Mouse (Mus musculus) liver (tissue): Measurements from ENCODE around the gene Hc.

Experiments
- DNase-seq: peaks from one replicate; pipeline ENCODE4 v3.0.0-alpha.2; 2020; ENCODE audit warnings: mixed read lengths

Hc gene

DNA sequence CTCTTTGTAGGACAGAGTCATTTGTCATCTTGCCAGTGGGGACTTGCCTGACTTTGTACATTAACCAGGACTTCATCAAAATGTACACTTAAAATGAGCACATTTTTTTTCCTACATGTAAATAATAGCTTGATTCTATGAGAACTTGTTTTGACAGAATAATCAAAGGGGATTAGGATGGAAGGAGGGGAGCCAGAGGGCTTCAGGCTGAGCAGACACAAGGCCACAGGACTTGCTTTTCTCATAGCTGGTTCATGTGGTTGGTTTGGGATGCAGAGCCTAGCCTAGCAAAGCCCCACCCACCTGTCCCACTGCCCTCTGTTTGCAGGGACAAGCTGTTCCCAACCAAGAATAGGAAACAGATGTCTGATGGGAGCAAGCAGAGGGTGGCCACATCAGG lies 109.8 kb downstream of the Hc start:
- DNase-seq, result no peak

DNA sequence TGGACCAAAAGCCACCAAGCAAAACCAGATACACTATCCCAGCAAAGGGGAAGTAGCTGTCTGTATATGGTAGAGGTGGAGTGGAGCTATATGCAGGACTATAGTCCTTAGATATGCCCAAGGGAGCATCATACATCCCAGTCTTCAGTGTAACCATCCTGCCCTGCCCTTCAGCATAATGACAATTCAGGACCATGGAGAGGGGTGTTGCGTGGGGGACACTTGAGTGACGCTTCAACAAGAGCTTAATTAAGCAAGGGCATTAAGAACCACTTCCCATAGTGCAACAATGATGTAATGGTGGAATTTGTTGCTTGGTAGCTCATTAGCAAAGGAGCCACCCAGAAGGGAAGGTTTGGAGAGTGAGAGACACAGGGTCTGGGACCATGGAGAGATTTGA lies 112.6 kb downstream of the Hc start:
- DNase-seq, result no peak

DNA sequence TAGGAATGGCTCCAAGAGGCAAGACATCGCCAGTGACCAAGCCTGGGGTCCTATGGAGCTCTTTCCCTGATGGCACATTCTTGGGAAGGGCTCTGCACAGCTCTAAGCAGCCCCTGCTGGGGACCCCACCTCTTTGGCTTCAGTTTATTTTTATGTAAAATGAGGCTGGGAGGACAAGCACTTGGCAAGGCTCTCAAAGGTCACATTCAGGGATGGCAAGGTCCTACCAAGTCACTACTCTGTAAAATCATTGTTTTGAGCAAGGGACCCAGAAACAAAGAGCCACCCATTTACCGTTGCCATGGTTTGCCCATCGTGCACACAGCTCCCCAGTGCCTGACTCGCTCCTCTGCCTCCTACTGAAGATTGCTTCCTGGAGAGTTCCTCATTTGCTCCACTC lies 115.2 kb downstream of the Hc start:
- DNase-seq, result no peak

DNA sequence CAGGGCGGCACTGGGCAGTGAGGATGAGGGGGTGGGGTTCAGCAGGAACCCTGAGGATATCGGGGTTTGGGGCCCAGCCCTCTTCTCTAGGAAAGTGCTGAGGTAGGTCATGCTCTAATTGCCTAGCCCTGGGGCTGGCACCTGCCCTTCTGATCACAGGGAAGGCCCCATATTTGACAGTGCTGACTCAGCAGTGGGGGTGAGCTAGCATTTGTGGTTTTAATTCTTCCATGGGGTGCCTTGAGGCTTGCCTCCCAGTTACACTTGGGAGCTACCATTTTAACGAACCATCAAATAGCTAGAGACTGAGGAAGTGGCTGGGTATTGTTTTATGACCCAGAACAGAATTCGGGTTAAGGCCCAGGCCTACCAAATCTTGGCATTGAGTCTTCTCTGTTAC lies 115.7 kb downstream of the Hc start:
- DNase-seq, result no peak

DNA sequence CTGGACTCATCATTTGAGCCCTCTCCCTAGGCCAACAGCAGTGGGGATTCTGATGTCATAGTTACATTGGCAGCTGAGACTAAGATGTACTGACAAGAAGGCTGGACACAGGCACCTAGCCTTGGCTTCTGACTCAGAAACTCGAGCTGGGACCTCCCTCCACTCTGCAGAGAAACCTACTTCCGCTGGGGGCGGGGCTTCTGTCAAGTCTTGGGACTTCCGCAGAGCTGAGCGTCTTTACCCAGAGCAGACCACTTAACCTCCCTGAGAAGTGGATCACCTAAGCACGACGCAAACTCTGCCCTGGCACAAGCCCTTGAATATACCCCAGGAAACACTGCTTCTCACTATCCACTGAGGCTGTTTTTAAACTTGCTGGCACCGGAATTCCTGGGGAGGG lies 116.5 kb downstream of the Hc start:
- peak; percentile 64 for DNase-seq

DNA sequence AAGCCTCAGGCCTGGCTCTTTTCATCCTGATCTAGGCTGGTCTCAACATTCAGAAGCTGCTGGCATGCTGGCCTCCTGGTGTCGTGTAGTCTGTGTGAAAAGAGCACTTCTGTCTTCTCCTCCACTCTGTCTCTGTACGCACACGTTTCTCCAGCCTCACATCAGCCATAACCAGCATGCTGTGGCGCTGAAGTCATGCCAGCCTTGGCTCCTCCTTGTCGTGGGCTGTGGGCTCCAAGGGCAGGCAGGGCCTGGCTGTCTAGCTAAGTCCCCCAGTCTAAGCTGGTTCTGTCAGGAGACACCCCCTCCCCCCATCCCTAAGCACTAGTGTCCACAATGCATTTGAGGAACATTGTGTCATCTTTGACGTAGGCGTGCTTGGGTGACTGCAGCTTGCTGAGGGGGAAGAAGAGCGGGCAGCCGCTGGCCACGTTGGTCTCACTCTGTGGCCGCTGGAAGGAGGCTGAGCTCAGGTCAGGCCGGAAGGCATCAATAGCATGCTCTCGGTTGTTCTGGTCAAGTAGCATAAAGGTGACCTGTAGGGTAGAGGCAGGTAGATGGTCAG lies 117.6 kb downstream of the Hc start:
- DNase-seq, result no peak

DNA sequence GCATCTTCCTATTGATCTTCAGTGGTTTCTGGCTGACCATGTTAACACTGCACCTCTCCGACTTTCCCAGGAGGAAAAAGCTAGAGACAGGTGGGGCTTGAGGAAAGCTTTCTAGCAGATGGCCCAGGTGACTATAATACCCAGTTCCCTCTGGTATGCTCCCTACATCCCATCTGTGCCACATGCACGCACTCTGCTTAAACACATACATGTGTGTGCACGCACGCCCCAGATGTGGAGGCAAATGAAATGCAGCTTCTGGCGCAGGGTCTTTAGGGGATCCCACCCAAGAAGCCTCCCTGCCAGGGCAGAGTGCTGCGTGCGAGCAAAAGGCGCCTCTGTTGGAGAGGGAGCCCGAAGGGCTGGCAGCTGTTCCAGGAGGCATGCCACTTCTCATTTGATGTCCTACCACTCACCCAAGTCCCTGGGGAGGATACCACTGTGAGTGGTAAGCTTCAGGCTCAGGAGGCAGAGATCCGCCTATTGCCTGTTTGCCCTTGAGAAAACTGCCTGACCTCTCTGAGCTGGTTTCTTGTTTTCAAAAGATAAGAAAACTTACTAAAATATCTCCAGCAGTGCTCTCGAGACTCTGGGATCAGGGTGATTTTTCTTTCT lies 120.1 kb downstream of the Hc start:
- DNase-seq, result no peak

DNA sequence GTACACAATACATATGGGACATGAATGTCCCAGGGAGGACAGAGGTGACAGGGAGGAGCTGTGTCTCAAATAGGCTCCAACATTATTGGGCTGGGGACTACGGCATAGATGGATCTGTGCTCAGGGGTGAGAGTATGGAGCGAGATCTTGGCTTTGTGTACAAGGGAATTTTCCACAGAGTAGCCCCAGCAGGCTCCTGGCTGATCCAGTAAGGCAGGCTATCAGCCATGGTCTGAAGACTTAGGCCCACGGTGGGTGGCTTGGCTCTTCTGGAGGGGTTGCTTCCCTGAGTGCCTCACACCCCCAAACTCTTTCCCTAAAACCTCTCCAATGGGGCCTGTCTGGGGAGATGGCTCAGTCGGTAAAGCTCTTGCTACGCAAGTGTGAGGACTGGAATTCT lies 121.0 kb downstream of the Hc start:
- DNase-seq, result no peak

DNA sequence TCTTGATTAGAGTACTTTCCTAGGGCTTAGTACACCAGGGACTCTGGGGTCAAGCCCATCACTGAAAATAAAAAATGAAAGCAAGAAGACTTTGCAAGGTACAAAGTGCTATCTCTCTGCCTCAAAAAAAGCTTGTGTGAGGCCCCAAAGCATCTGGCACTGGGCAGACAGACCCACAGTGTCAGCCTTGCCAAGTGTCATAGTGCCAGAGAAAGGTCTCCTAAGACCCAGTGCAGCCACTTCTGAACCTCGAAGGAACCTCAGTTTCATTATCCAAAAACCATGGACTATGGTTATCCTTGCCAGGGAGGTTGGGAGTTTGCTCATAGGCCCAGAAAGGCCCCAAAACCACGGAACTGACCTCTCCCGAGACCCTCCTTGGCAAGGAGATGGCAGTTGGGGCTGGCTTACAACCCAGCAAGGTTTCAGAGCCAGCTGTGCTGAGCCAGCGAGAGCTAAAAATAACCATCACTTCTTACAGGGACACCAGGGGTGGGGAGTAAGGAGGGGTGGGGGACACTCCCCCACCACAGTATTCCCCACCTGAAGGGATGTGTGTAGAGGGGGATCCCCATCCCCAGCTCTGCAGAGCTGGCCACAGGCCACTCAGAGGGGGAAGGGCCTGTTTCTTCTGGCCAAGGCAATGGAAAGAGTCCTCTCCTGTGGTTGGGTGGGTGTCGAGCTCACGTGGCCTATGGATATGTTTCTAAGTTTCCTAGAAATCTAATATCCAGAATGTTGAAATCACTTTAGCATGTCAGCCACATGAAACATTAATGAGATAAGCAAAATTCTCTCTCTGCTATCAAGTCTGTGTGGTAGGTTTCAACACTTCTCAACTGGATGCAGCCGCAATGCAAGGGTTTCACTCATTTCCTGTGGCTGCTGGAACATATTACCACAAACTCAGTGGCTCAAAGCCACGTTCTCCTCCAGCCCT lies 122.7 kb downstream of the Hc start:
- no peak for DNase-seq

DNA sequence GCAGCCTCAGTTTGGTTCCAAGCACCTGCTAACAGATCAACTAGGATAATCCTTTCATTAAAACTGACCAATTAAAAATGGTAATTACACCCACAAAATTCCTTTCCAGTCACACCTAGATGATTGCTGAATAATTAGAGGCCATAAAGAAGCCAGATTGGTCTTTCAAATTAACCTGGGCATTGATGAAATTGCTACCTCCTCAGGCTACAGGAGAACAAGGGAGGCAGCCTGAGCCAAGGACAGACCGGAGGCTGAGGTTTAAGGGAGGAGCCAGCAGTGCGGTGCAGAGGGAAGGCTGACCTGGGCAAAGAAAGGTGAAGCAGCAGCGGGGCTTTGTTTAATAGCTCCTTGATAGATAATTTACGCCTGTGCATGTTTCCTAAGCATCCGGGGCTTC lies 123.8 kb downstream of the Hc start:
- DNase-seq, result no peak
